Mouse (Mus musculus) ES-E14 (cell line): ENCODE data around the gene Raver1.

Source experiments
- HCFC1 ChIP-seq: IDR thresholded peaks from 2 replicates; pipeline ENCODE4 v1.6.1; 2012; ENCODE audit warnings: low read length, inconsistent platforms, borderline replicate concordance; ENCODE audit not compliant: insufficient read depth
- MAFK ChIP-seq: IDR thresholded peaks from 2 replicates; pipeline ENCODE4 v1.6.1; 2014; ENCODE audit warnings: mild to moderate bottlenecking, low read depth, low read length, inconsistent platforms; ENCODE audit not compliant: insufficient read depth
- ZC3H11A ChIP-seq: IDR thresholded peaks from 2 replicates; pipeline ENCODE4 v1.6.1; 2012; ENCODE audit warnings: low read depth, mild to moderate bottlenecking, inconsistent platforms, low read length, borderline replicate concordance

DNA sequence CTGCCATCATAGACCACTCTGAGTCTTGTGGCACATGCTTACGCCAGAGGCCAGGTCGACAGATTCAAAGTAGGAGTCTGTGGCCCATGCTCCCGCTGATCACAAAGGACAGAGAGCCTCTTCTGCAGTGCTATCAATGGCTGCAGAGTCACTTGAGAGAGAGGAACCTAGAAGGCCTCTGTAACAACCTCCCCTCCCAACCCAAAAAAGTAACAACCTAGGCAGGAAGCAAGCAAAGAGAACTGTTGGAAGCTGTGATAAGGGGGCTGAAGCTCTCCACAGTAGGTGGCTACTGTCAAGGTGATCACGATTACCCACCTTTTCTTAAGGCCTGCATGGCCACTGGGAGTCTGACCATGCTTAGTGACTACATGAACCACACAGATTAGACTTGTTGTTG, 48.2 kb downstream of the Raver1 start:
- TF ChIP-seq HCFC1 (no peak), ZC3H11A (no peak), MAFK (no peak)
